Mouse (Mus musculus) midbrain, embryonic 13.5 days (tissue): ENCODE results near the gene Vnn3. TPM values are rescaled to one million over a fixed set of nuclear protein-coding genes. Genes with fewer than 3 reads are reported as not detected.
A peak's percentile ranks its signal among the peaks of the same experiment; 100 is the strongest.

ENCODE experiments used
- ATAC-seq: fragments of 200-750 bp; cut with Nextera tagmentation; 2 replicates; pipeline ENCODE4 v1.8.0; 2017; ENCODE audit warnings: mild to moderate bottlenecking, moderate TSS enrichment, moderate library complexity
- H3K27ac ChIP-seq: fragments of 300-500 bp; sonication (generic); 2 replicates; pipeline ENCODE4 v1.5.1; 2015; ENCODE audit warnings: inconsistent platforms, mild to moderate bottlenecking, moderate library complexity
- H3K27me3 ChIP-seq: fragments of 300-500 bp; sonication (generic); 2 replicates; pipeline ENCODE4 v1.6.1; 2015; ENCODE audit warnings: mild to moderate bottlenecking, inconsistent platforms
- H3K36me3 ChIP-seq: fragments of 300-500 bp; sonication (generic); 2 replicates; pipeline ENCODE4 v1.6.1; 2015; ENCODE audit warnings: mild to moderate bottlenecking, inconsistent platforms
- H3K4me1 ChIP-seq: fragments of 300-500 bp; sonication (generic); replicated peaks from 2 replicates; pipeline ENCODE4 v1.6.1; 2015; ENCODE audit warnings: inconsistent platforms
- H3K4me2 ChIP-seq: fragments of 300-500 bp; sonication (generic); replicated peaks from 2 replicates; pipeline ENCODE4 v1.6.1; 2015; ENCODE audit warnings: moderate library complexity, mild to moderate bottlenecking, inconsistent platforms
- H3K4me3 ChIP-seq: fragments of 300-500 bp; sonication (generic); replicated peaks from 2 replicates; pipeline ENCODE4 v1.5.1; 2015; ENCODE audit warnings: mild to moderate bottlenecking, inconsistent platforms
- H3K9ac ChIP-seq: fragments of 300-500 bp; sonication (generic); replicated peaks from 2 replicates; pipeline ENCODE4 v1.6.1; 2015; ENCODE audit warnings: mild to moderate bottlenecking, inconsistent platforms
- H3K9me3 ChIP-seq: fragments of 300-500 bp; sonication (generic); 2 replicates; pipeline ENCODE4 v1.6.1; 2016; ENCODE audit warnings: mild to moderate bottlenecking, inconsistent platforms
- WGBS: fragments of 180-500 bp; shearing (Covaris S2); methylation state at CpG from one replicate; pipeline ENCODE4 v1.1.7; 2015; 5-methylcytosine and 5-hydroxymethylcytosine counted together
- polyA plus RNA-seq: library from polyadenylated mRNA; unstranded; fragments of >200 nt; fragmentation: Nextera tagmentation; extraction: Ambion mirVana; gene quantifications from 2 replicates; pipeline ENCODE4 v1.2.1, GENCODE M21; 2015

Vnn3 gene
- polyA plus RNA-seq, 1 experiment from 2014 or later = not detected

- Histone ChIP-seq H3K27me3 (no peaks in the 10 kb centered on the region), H3K36me3 (no peaks in the 10 kb centered on the region), H3K27ac (no peak overlapping the region), H3K4me1 (peaks cover 3% of the 10 kb centered on the region; the same call in 1 of the 2 replicates), H3K4me2 (no peak overlapping the region), H3K9ac (no peak overlapping the region), H3K4me3 (no peak overlapping the region), H3K9me3 (no peaks in the 10 kb centered on the region)
- 14% methylated on average over 3 of the region's 3 CpGs for WGBS
- 0 out of 2 replicates have a peak, but pooled peaks have one; percentile 24 for ATAC-seq
Measured at GRCm38 (mm10) chr10:23901119-23901518, 49.9 kb downstream of the Vnn3 start.

GRCm38 (mm10) chr10:23905661-23906060 is 54.4 kb downstream of the Vnn3 start:
- no peak for ATAC-seq
- no peaks in the 10 kb centered on the region for H3K9me3 ChIP-seq
- H3K4me2 ChIP-seq = no peak overlapping the region
- no peaks in the 10 kb centered on the region for H3K36me3 ChIP-seq
- WGBS = 91% methylated on average over 1 of the region's 1 CpGs
- no peak overlapping the region for H3K27ac ChIP-seq
- H3K27me3 ChIP-seq = no peaks in the 10 kb centered on the region
- no peak overlapping the region for H3K9ac ChIP-seq
- H3K4me3 ChIP-seq = no peak overlapping the region
- H3K4me1 ChIP-seq = peaks cover 3% of the 10 kb centered on the region; the same call in 1 of the 2 replicates

Other genes starting within 250 kb of the Vnn3 start
- gene Rps12, start 64.2 kb upstream of the Vnn3 start, polyA plus RNA-seq = 113 and 114 TPM in 2 replicates
- gene Slc18b1, start 54.5 kb upstream of the Vnn3 start, polyA plus RNA-seq = 15.3 and 20.6 TPM in 2 replicates
- gene Vnn1, start 43.2 kb downstream of the Vnn3 start, polyA plus RNA-seq = 0.19 and 0.21 TPM in 2 replicates
- not detected in 2 replicates for gene Taar1, start 68.9 kb downstream of the Vnn3 start, polyA plus RNA-seq
- gene Taar2, start 87.1 kb downstream of the Vnn3 start, polyA plus RNA-seq = not detected in 2 replicates
- not detected in 2 replicates for gene Taar3, start 98.1 kb downstream of the Vnn3 start, polyA plus RNA-seq
- not detected in 2 replicates for gene Taar4, start 109.0 kb downstream of the Vnn3 start, polyA plus RNA-seq
- not detected in 2 replicates for gene Taar5, start 119.2 kb downstream of the Vnn3 start, polyA plus RNA-seq
- gene Taar6, start 134.2 kb downstream of the Vnn3 start, polyA plus RNA-seq = not detected in 2 replicates
- not detected in 2 replicates for gene Taar7a, start 142.0 kb downstream of the Vnn3 start, polyA plus RNA-seq
- gene Taar7b, start 148.5 kb downstream of the Vnn3 start, polyA plus RNA-seq = not detected in 2 replicates
- not detected in 2 replicates for gene Taar7d, start 175.8 kb downstream of the Vnn3 start, polyA plus RNA-seq
- not detected in 2 replicates for gene Taar7e, start 186.2 kb downstream of the Vnn3 start, polyA plus RNA-seq
- not detected in 2 replicates for gene Taar7f, start 198.0 kb downstream of the Vnn3 start, polyA plus RNA-seq
- gene Taar8a, start 225.0 kb downstream of the Vnn3 start, polyA plus RNA-seq = not detected in 2 replicates
- gene Taar8b, start 240.8 kb downstream of the Vnn3 start, polyA plus RNA-seq = not detected in 2 replicates